Mouse (Mus musculus) stomach, embryonic 15.5 days (tissue): ENCODE measurements at regions not wholly inside any gene's neighbourhood (a gene's known extent, or its start where the extent isn't known, plus 50 kb on each side); places are given as distances from the start of the nearest gene placed in this dataset.

Experiments used
- ATAC-seq: fragments of 200-750 bp; cut with Nextera tagmentation; 2 replicates; pipeline ENCODE4 v1.8.0; 2017; ENCODE audit warnings: low read depth, moderate number of reproducible peaks, moderate TSS enrichment; ENCODE audit not compliant: insufficient read depth, low FRiP score
- H3K27ac ChIP-seq: fragments of 300-500 bp; sonication (generic); 2 replicates; pipeline ENCODE4 v1.5.1; 2015; ENCODE audit warnings: mild to moderate bottlenecking, inconsistent platforms
- H3K27me3 ChIP-seq: fragments of 300-500 bp; sonication (generic); replicated peaks from 2 replicates; pipeline ENCODE4 v1.6.1; 2015; ENCODE audit warnings: inconsistent platforms
- H3K36me3 ChIP-seq: fragments of 300-500 bp; sonication (generic); 2 replicates; pipeline ENCODE4 v1.6.1; 2015; ENCODE audit warnings: inconsistent platforms
- H3K4me1 ChIP-seq: fragments of 300-500 bp; sonication (generic); 2 replicates; pipeline ENCODE4 v1.6.1; 2015; ENCODE audit warnings: inconsistent platforms
- H3K4me2 ChIP-seq: fragments of 300-500 bp; sonication (generic); 2 replicates; pipeline ENCODE4 v1.6.1; 2015; ENCODE audit warnings: mild to moderate bottlenecking, inconsistent platforms
- H3K4me3 ChIP-seq: fragments of 300-500 bp; sonication (generic); replicated peaks from 2 replicates; pipeline ENCODE4 v1.5.1; 2015; ENCODE audit warnings: inconsistent platforms
- H3K9ac ChIP-seq: fragments of 300-500 bp; sonication (generic); 2 replicates; pipeline ENCODE4 v1.6.1; 2015; ENCODE audit warnings: inconsistent platforms
- H3K9me3 ChIP-seq: fragments of 300-500 bp; sonication (generic); 2 replicates; pipeline ENCODE4 v1.6.1; 2016; ENCODE audit warnings: inconsistent platforms
- WGBS: fragments of 180-500 bp; shearing (Covaris S2); methylation state at CpG from one replicate; pipeline ENCODE4 v1.1.7; 2015; 5-methylcytosine and 5-hydroxymethylcytosine counted together

- H3K9ac ChIP-seq: no peak overlapping the region
- H3K27me3 ChIP-seq: no peaks in the 10 kb centered on the region
- ATAC-seq: no peak
- H3K9me3 ChIP-seq: no peaks in the 10 kb centered on the region
- 50% methylated on average over 4 of the region's 4 CpGs for WGBS
- no peaks in the 10 kb centered on the region for H3K4me1 ChIP-seq
- no peak overlapping the region for H3K4me3 ChIP-seq
- no peak overlapping the region for H3K27ac ChIP-seq
- H3K36me3 ChIP-seq: no peaks in the 10 kb centered on the region
- H3K4me2 ChIP-seq: no peak overlapping the region
Observed at GRCm38 (mm10) chr9:60968281-60969031, 174.1 kb downstream of the Uaca start.

- 71% methylated on average over 9 of the region's 9 CpGs for WGBS
- Histone ChIP-seq H3K9ac (no peak overlapping the region), H3K9me3 (no peaks in the 10 kb centered on the region), H3K4me2 (no peak overlapping the region), H3K27ac (no peak overlapping the region), H3K4me1 (no peaks in the 10 kb centered on the region), H3K4me3 (no peak overlapping the region), H3K27me3 (no peaks in the 10 kb centered on the region), H3K36me3 (no peaks in the 10 kb centered on the region)
- no peak for ATAC-seq
Observed at GRCm38 (mm10) chr9:60972201-60972910, 178.0 kb downstream of the Uaca start.

- 50% methylated on average over 1 of the region's 1 CpGs for WGBS
- H3K27me3 ChIP-seq: no peaks in the 10 kb centered on the region
- no peak overlapping the region for H3K4me2 ChIP-seq
- no peaks in the 10 kb centered on the region for H3K4me1 ChIP-seq
- no peak for ATAC-seq
- H3K27ac ChIP-seq: no peak overlapping the region
- no peak overlapping the region for H3K9ac ChIP-seq
- no peaks in the 10 kb centered on the region for H3K9me3 ChIP-seq
- no peak overlapping the region for H3K4me3 ChIP-seq
- H3K36me3 ChIP-seq: no peaks in the 10 kb centered on the region
Observed at GRCm38 (mm10) chr9:60974546-60974945, 180.2 kb downstream of the Uaca start.

GRCm38 (mm10) chr9:60982383-60983085, 188.2 kb downstream of the Uaca start:
- H3K9ac ChIP-seq: no peak overlapping the region
- H3K4me2 ChIP-seq: no peak overlapping the region
- 0 out of 2 replicates have a peak, but pooled peaks cover 6% of the 10 kb centered on the region for H3K4me1 ChIP-seq
- 64% methylated on average over 13 of the region's 13 CpGs for WGBS
- no peaks in the 10 kb centered on the region for H3K9me3 ChIP-seq
- no peak overlapping the region for H3K27ac ChIP-seq
- no peaks in the 10 kb centered on the region for H3K27me3 ChIP-seq
- no peaks in the 10 kb centered on the region for H3K36me3 ChIP-seq
- no peak overlapping the region for H3K4me3 ChIP-seq
- no peak for ATAC-seq

GRCm38 (mm10) chr9:60983246-60983645, 188.9 kb downstream of the Uaca start:
- Histone ChIP-seq H3K4me3 (no peak overlapping the region), H3K9ac (no peak overlapping the region), H3K36me3 (no peaks in the 10 kb centered on the region), H3K27me3 (no peaks in the 10 kb centered on the region), H3K4me2 (no peak overlapping the region), H3K4me1 (0 out of 2 replicates have a peak, but pooled peaks cover 6% of the 10 kb centered on the region), H3K9me3 (no peaks in the 10 kb centered on the region), H3K27ac (no peak overlapping the region)
- 69% methylated on average over 5 of the region's 5 CpGs for WGBS
- ATAC-seq: no peak

GRCm38 (mm10) chr9:60988113-60988512, 193.8 kb downstream of the Uaca start:
- H3K27ac ChIP-seq: no peak overlapping the region
- no peak overlapping the region for H3K4me3 ChIP-seq
- H3K9ac ChIP-seq: no peak overlapping the region
- peaks cover 4% of the 10 kb centered on the region; the same call in 1 of the 2 replicates for H3K4me1 ChIP-seq
- no peaks in the 10 kb centered on the region for H3K36me3 ChIP-seq
- H3K27me3 ChIP-seq: no peaks in the 10 kb centered on the region
- no peak for ATAC-seq
- H3K4me2 ChIP-seq: no peak overlapping the region
- 63% methylated on average over 4 of the region's 4 CpGs for WGBS
- no peaks in the 10 kb centered on the region for H3K9me3 ChIP-seq

- no peaks in the 10 kb centered on the region for H3K36me3 ChIP-seq
- no peaks in the 10 kb centered on the region for H3K27me3 ChIP-seq
- H3K9ac ChIP-seq: no peak overlapping the region
- no peaks in the 10 kb centered on the region for H3K9me3 ChIP-seq
- no peak overlapping the region for H3K4me3 ChIP-seq
- no peak overlapping the region for H3K4me2 ChIP-seq
- H3K4me1 ChIP-seq: peaks cover 4% of the 10 kb centered on the region; the same call in 1 of the 2 replicates
- no peak overlapping the region for H3K27ac ChIP-seq
- WGBS: 36% methylated on average over 13 of the region's 13 CpGs
- 0 out of 2 replicates have a peak, but pooled peaks have one; percentile 18 for ATAC-seq
Observed at GRCm38 (mm10) chr9:60989670-60990391, 195.5 kb downstream of the Uaca start.

- Histone ChIP-seq H3K27ac (no peak overlapping the region), H3K27me3 (no peaks in the 10 kb centered on the region), H3K4me1 (peaks cover 8% of the 10 kb centered on the region; the same call in 1 of the 2 replicates), H3K9ac (no peak overlapping the region), H3K4me2 (no peak overlapping the region), H3K36me3 (no peaks in the 10 kb centered on the region), H3K4me3 (no peak overlapping the region), H3K9me3 (no peaks in the 10 kb centered on the region)
- no peak for ATAC-seq
- WGBS: 67% methylated on average over 5 of the region's 5 CpGs
Observed at GRCm38 (mm10) chr9:60991509-60991908, 197.2 kb downstream of the Uaca start.

- Histone ChIP-seq H3K9ac (no peak overlapping the region), H3K4me1 (peaks cover 8% of the 10 kb centered on the region), H3K27ac (no peak overlapping the region), H3K9me3 (no peaks in the 10 kb centered on the region), H3K27me3 (no peaks in the 10 kb centered on the region), H3K4me3 (no peak overlapping the region), H3K4me2 (no peak overlapping the region), H3K36me3 (no peaks in the 10 kb centered on the region)
- no peak for ATAC-seq
- WGBS: 74% methylated on average over 8 of the region's 8 CpGs
Observed at GRCm38 (mm10) chr9:60993661-60994060, 199.3 kb downstream of the Uaca start.

GRCm38 (mm10) chr9:60995096-60995495, 200.8 kb downstream of the Uaca start:
- no peak overlapping the region for H3K27ac ChIP-seq
- H3K9me3 ChIP-seq: no peaks in the 10 kb centered on the region
- no peak overlapping the region for H3K4me3 ChIP-seq
- H3K27me3 ChIP-seq: no peaks in the 10 kb centered on the region
- WGBS: 35% methylated on average over 6 of the region's 6 CpGs
- no peak overlapping the region for H3K4me2 ChIP-seq
- no peaks in the 10 kb centered on the region for H3K36me3 ChIP-seq
- H3K4me1 ChIP-seq: peaks cover 4% of the 10 kb centered on the region
- H3K9ac ChIP-seq: no peak overlapping the region
- ATAC-seq: no peak

- Histone ChIP-seq H3K9ac (no peak overlapping the region), H3K27me3 (no peaks in the 10 kb centered on the region), H3K9me3 (no peaks in the 10 kb centered on the region), H3K4me2 (no peak overlapping the region), H3K4me3 (no peak overlapping the region), H3K27ac (no peak overlapping the region), H3K4me1 (peaks cover 4% of the 10 kb centered on the region), H3K36me3 (no peaks in the 10 kb centered on the region)
- no peak for ATAC-seq
- WGBS: 68% methylated on average over 3 of the region's 3 CpGs
Observed at GRCm38 (mm10) chr9:60998086-60998785, 203.9 kb downstream of the Uaca start.
